Mouse (Mus musculus) megakaryocyte, embryonic 14.5 days (primary cell): ENCODE data around the gene Gm14139. TPM values are rescaled to one million over a fixed set of nuclear protein-coding genes. Genes with fewer than 3 reads are reported as not detected.
"Not testable (repeated sequence)": the region's sequence is repeated elsewhere in the genome, so short reads cannot be mapped to it uniquely, and the experiment has no call there.

Experiments
- H3K27me3 ChIP-seq: replicated peaks from 2 replicates; pipeline ENCODE3; 2012; ENCODE audit warnings: inconsistent platforms
- H3K36me3 ChIP-seq: replicated peaks from 2 replicates; pipeline ENCODE3; 2012; ENCODE audit warnings: low read length, inconsistent platforms, mixed read lengths
- H3K4me1 ChIP-seq: 2 replicates; pipeline ENCODE4 v1.6.1; 2012; ENCODE audit warnings: inconsistent platforms
- H3K4me3 ChIP-seq: replicated peaks from 2 replicates; pipeline ENCODE3; 2012; ENCODE audit warnings: moderate library complexity, mild to moderate bottlenecking, inconsistent platforms
- H3K9me3 ChIP-seq: 2 replicates; pipeline ENCODE4 v1.6.1; 2012; ENCODE audit warnings: inconsistent platforms
- FLI1 ChIP-seq: IDR thresholded peaks from 2 replicates; pipeline ENCODE4 v1.6.1; 2012; ENCODE audit warnings: low read length, inconsistent platforms, mixed read lengths
- GATA1 ChIP-seq: IDR thresholded peaks from 3 replicates; pipeline ENCODE4 v1.6.1; 2012; ENCODE audit warnings: mixed read lengths, low read length, inconsistent platforms, borderline replicate concordance
- polyA plus RNA-seq: library from polyadenylated mRNA; stranded (reverse); fragments of >175 nt; gene quantifications from 2 replicates; pipeline ENCODE4 v1.2.3, GENCODE M21; 2012; ENCODE audit warnings: low replicate concordance; ENCODE audit not compliant: insufficient read depth

The Gm14139 gene
- polyA plus RNA-seq, result not detected in 2 replicates

DNA sequence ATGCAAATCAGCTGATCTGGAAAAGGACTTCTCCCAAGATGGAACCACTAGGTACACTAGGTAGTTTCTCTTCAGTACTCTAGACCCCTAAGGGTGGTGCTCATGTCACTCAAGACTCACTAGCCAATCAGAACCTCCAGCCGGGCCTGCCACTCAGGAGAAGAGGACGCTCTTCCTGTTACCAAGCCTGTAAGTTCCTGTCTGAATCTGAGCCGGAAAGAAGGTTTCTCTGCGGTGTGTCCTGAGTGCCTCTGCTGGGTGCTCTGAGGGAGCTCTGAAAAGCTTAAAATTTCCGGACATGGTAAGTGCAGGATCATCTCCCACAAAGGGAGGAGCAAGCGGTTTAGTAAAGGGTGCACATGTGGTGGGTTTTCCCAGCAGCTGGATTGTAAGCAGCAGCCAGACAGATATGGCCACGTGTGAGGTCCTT lies at the start of gene Gm14139:
Gene Gm14139 (plus strand): TSS at position 186 of the 430 bp plus-strand sequence.
- not testable (repeated sequence) for H3K4me1 ChIP-seq, H3K36me3 ChIP-seq, H3K4me3 ChIP-seq, H3K27me3 ChIP-seq
- peaks cover 11% of the 10 kb centered on the region; the same call in 1 of the 2 replicates for H3K9me3 ChIP-seq

DNA sequence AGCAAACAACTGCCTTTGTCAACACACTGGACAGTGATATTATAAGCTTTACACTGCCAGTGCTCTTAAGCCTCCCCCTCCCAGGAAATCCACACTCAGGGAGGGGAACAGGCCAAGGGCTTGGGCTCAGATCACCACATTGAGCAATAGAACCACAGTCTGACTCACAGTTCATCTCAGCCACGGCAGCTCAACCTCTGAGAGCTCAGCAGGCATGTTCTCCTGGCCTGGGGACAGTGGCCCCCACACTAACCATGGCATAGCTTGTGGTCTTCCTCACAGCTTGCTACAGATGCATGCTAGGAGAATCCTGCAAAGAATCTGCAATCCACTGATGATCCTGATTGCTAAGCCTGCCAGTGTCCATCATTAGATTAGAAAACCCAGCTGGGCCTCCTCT lies 49.6 kb upstream of the Gm14139 start:
- Histone ChIP-seq H3K36me3 (peaks cover 45% of the 10 kb centered on the region), H3K4me3 (peak overlapping the region; percentile 65), H3K4me1 (peaks cover 39% of the 10 kb centered on the region)
- H3K9me3 ChIP-seq, H3K27me3 ChIP-seq: not testable (repeated sequence)

DNA sequence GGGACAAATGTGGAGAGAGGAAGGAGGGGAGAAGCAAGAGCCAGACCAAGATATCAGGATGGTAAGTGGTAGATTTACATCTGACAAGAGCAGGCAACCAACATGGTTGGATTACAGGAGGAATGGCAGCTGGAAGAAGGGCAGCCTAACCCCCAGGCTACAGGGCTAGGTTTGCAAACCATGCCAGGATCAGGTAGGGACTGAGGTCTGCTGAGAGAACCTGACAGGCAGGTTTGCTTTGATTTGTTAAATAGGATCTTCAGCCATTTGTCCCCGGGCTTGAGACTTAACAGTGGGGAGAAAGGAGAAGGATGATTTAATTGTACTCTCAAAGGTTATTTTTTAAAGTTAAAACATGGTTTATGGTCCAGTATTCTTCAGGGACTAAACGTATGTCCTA lies 48.8 kb upstream of the Gm14139 start:
- no peak for TF ChIP-seq GATA1
- no peak for TF ChIP-seq FLI1
- H3K9me3 ChIP-seq, result peaks cover 7% of the 10 kb centered on the region

DNA sequence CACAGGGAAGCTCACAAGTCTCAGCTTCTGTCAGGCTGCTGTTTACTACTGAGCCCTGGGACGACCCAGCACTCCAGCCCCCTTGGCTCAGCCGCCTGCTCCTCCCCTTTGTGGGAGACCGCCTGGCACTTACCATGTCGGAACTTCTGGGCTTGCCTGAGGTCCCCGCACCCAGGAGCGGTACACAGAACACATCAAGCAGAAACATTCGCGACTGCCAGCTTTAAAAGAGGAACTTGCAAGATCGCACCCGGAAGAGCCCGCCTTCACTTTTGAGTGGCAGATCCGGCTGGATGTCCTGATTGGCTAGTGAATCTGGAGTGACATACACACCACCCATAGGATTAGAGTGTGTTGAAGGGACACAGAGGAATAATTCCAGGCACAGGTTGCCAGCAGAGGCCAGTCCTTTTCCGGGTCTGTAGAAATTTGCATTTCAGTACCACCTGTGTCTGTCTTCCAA lies 45.1 kb upstream of the Gm14139 start, which contains the start of gene Zfp120:
Gene Zfp120 (minus strand): TSS at position 274 of the 463 bp plus-strand sequence.
- no peaks in the 10 kb centered on the region for H3K27me3 ChIP-seq
- TF ChIP-seq FLI1 (no peak), GATA1 (no peak)
- peak within 1 kb of the TSS; percentile 95 for H3K4me3 ChIP-seq
- peaks cover 12% of the 10 kb centered on the region for H3K36me3 ChIP-seq
- H3K4me1 ChIP-seq, result peaks cover 28% of the 10 kb centered on the region
- no peaks in the 10 kb centered on the region for H3K9me3 ChIP-seq

More for the DNA sequence above, 48.8 kb upstream of the Gm14139 start:
- peak overlapping the region; percentile 81 for H3K4me3 ChIP-seq
- peaks cover 37% of the 10 kb centered on the region for H3K36me3 ChIP-seq
- H3K27me3 ChIP-seq, result no peaks in the 10 kb centered on the region
- H3K4me1 ChIP-seq, result peaks cover 39% of the 10 kb centered on the region

DNA sequence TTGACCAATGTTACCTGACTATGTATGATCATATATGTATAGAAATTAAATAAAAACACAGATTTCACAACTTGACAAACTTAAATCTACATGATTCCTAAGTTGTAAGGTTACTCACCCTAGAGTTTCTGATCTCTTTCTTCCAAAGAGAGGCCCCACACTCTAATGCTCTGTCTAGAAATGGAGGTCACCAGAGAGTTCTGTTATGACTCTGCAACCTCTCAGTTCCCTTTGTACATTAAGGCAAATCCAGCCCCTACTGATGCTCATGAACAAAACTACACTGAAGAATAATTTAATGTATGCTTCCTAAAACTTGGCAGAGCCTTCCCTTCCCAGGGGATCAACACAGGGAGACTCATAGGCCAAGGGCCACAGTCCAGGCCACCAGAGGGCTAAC lies 14.9 kb upstream of the Gm14139 start:
- H3K4me1 ChIP-seq, result no peaks in the 10 kb centered on the region
- H3K36me3 ChIP-seq, result no peaks in the 10 kb centered on the region
- no peak for TF ChIP-seq GATA1
- no peak for TF ChIP-seq FLI1
- no peak overlapping the region for H3K4me3 ChIP-seq
- H3K9me3 ChIP-seq, result no peaks in the 10 kb centered on the region
- no peaks in the 10 kb centered on the region for H3K27me3 ChIP-seq

DNA sequence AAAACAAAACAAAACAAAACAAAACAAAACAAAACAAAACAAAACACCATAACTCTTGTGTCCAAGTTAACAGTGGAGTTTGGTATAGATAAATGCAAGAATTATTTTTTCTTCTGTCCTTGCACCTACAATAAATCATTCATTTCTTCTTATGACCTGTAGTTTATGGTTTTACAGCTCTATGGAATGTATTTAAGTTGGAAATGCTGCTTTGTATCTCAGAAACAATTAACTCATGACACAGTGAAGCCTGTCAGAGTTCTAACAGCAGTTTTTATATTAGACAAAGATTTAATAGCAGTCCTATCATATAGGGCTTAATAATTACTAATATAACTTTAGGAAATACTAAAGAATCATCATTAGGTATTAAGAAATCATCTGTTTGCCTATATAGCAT lies 7.7 kb upstream of the Gm14139 start:
- H3K4me1 ChIP-seq, result no peaks in the 10 kb centered on the region
- H3K36me3 ChIP-seq, result no peaks in the 10 kb centered on the region
- H3K4me3 ChIP-seq, result no peak overlapping the region
- 0 out of 2 replicates have a peak, but pooled peaks cover 13% of the 10 kb centered on the region for H3K9me3 ChIP-seq
- no peaks in the 10 kb centered on the region for H3K27me3 ChIP-seq
- no peak for TF ChIP-seq FLI1
- no peak for TF ChIP-seq GATA1

DNA sequence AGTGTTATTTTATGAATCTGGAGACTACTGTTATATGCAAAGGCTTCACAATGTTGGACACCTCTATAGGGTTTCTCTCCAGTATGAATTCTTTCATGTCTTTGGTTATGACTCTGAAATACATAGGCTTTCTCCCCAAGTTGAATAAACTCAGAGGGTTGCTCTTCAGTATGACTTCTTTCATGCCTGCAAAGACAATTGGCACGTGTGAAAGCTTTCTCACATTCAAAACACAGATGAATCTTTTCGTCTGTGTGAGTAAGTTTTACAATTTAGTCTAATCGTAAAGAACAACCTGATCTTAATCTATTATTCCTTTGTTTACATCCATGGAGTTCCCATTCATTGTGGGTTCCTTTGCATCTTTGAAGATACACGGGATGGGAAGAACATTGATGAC lies 2.0 kb upstream of the Gm14139 start, which contains the start of gene Gm10770:
Gene Gm10770 (minus strand): TSS at position 101 of the 400 bp plus-strand sequence.
- not testable (repeated sequence) for H3K27me3 ChIP-seq, H3K4me1 ChIP-seq, H3K4me3 ChIP-seq, H3K36me3 ChIP-seq
- H3K9me3 ChIP-seq, result peaks cover 16% of the 10 kb centered on the region; the same call in 1 of the 2 replicates

DNA sequence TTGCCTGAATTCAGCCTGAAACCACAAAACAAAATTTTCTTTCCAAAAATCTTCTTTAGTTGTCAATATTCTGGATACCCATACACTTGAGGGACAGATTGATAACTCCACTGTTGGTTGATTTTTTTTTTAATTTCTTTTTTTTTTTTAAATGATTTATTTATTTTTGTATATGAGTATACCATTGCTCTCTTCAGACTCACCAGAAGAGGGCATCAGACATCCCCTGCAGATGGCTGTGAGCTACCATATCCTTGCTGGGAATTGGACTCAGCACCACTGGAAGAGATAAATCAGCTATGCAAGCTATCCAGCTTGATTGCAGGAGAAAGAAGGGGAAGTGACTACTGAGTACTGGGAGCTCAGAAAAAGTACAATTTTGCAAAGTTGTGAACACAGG lies 509 bp upstream of the Gm14139 start:
- not testable (repeated sequence) for H3K27me3 ChIP-seq, H3K36me3 ChIP-seq, H3K4me3 ChIP-seq, H3K4me1 ChIP-seq
- peaks cover 11% of the 10 kb centered on the region; the same call in 1 of the 2 replicates for H3K9me3 ChIP-seq

DNA sequence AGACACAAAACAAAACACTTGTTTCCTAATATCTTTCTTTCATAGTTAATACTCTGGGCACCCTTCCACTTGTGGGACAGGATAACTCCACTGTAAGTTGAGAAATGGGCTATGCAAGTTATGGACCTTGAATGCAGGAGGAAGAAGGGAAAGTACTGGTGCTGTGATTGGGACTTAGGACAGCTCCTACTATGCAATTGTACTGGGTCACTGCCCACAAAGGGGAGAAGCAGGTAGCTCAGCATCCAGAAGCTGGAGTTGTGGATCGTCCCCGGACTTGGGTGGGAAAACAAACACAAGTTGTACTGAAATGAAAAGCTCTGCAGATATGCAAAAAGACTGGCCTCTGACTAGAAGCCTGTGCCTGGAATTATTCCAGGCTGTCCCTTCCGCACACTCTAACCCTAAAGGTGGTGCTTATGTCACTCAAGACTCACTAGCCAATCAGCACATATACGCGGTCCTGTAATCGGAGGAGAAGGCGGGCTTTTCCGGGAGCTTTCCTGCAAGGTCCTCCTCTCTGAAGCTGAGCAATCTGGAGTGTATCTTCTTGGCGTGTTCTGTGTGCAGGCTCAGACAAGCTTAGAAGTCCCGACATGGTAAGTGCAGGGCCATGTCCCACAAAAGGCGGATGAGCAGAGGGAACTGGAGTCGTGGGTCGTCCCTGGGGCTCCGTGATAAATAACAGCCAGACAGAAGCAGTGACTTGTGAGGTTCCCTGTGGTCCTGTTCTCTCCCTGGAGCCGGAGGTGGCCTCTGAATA lies 36.2 kb downstream of the Gm14139 start, which contains the start of gene Zfp937:
Gene Zfp937 (plus strand): TSS at position 474 of the 763 bp plus-strand sequence.
- H3K27me3 ChIP-seq, H3K36me3 ChIP-seq, H3K4me1 ChIP-seq, H3K9me3 ChIP-seq: not testable (repeated sequence)
- peak within 1 kb of the TSS; percentile 83 for H3K4me3 ChIP-seq

DNA sequence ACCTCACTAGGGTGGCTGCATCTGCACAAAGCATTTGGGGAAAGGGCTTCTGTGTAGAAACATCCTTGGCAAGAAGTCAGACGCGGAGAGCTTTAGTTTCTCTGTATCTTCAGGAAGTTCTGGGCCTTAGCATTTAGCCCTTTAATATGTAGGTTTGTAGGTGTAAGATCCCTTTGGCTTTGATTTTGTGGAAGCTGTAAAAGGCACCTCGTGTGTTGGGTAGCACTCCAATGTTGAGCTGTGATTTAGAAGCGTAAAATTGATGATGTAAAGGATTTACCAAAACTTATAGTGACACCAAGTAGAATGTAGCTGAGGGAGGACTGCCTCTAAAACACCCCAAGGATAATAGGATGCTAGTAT lies 36.8 kb downstream of the Gm14139 start:
- H3K4me3 ChIP-seq, result peak overlapping the region; percentile 83
- H3K9me3 ChIP-seq, H3K27me3 ChIP-seq, H3K4me1 ChIP-seq, H3K36me3 ChIP-seq: not testable (repeated sequence)

DNA sequence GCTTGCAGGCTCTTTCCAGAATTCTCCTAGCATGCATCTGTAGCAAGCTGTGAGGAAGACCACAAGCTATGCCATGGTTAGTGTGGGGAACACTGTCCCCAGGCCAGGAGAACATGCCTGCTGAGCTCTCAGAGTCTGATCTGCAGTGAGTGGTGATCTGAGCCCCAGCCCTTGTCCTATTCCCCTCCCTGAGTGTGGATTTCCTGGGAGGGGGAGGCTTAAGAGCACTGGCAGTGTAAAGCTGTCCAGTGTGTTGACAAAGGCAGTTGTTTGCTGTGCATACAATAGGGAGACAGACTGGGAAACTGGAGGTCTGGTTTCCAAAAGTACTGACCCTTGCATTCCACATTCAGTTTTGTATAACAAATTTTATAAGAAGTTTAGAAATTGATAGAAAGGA lies 41.7 kb downstream of the Gm14139 start:
- not testable (repeated sequence) for H3K4me3 ChIP-seq, H3K4me1 ChIP-seq, H3K9me3 ChIP-seq, H3K27me3 ChIP-seq, H3K36me3 ChIP-seq

Other genes with a start within 250 kb of the Gm14139 start
- gene Zfp120, start 45.0 kb upstream of the Gm14139 start, polyA plus RNA-seq, result 0.32 and 5.5 TPM in 2 replicates
- not detected in 2 replicates for gene Gm10770, start 2.1 kb upstream of the Gm14139 start, polyA plus RNA-seq
- gene Zfp937, start 36.3 kb downstream of the Gm14139 start, polyA plus RNA-seq, result not detected in 2 replicates
- gene Gm21994, start 73.8 kb downstream of the Gm14139 start, polyA plus RNA-seq, result not detected in 2 replicates
- not detected in 2 replicates for gene Gm14124, start 75.8 kb downstream of the Gm14139 start, polyA plus RNA-seq
- gene Gm10130, start 141.9 kb downstream of the Gm14139 start, polyA plus RNA-seq, result not detected in 2 replicates
- gene 3300002I08Rik, start 181.0 kb downstream of the Gm14139 start, polyA plus RNA-seq, result not detected in 2 replicates